In the genomic region with DNA sequence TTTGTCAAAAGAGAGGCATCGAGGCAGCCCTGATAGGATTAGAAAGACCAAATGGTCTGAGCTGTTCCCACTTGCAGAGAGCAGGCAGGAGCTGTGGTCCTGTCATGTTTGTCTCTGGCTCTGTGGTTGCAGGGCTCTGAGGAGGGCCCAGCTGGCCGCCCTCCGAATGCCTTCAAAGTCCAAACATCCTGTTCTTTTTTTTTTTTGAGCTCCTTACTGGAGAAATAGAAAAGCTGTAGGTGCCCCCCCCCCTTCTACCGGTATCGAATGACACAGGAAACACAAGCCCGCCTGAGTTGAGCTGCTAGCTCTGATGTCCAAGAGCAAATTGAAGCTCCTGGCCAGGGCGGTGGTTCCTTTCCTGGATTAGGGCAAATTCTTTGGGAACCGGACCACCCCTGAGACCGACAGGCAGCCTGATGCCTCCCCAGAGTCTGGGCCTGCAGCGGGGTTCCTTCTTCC, we compare ENCODE assay signal across 8 mouse cellular contexts. TPM values are rescaled to one million over a fixed set of nuclear protein-coding genes. Genes with fewer than 3 reads are reported as not detected.
DNase-seq lines count a peak whose midpoint lies in the region; ATAC-seq lines count a peak whose summit lies in the region.

No protein-coding gene starts in this region.

- 0 out of 2 replicates have a peak, but pooled peaks cover 13% of the 10 kb centered on the region for H3K36me3 ChIP-seq in heart, embryonic 14.5 days (ENCODE audit: control insufficient read depth, insufficient read depth, low read length)
- H3K36me3 ChIP-seq in limb, embryonic 10.5 days: peaks cover 13% of the 10 kb centered on the region
- H3K36me3 ChIP-seq in midbrain, embryonic 15.5 days (replicated peaks): no peaks in the 10 kb centered on the region

- H3K9me3 ChIP-seq in heart, embryonic 14.5 days (ENCODE audit: control insufficient read depth, low read length): no peaks in the 10 kb centered on the region
- H3K9me3 ChIP-seq in limb, embryonic 10.5 days (replicated peaks): no peaks in the 10 kb centered on the region
- no peaks in the 10 kb centered on the region for H3K9me3 ChIP-seq in midbrain, embryonic 15.5 days

- H3K4me1 ChIP-seq in heart, embryonic 14.5 days (ENCODE audit: control insufficient read depth in 2 of 2, insufficient read depth in 2 of 2, low read length in 2 of 2): peaks cover 38 to 48% of the 10 kb centered on the region in 2 experiments
- H3K4me1 ChIP-seq in limb, embryonic 10.5 days: peaks cover 54% of the 10 kb centered on the region
- peaks cover 37% of the 10 kb centered on the region for H3K4me1 ChIP-seq in midbrain, embryonic 15.5 days

- 40% methylated on average over 10 of the region's 10 CpGs for WGBS in heart, embryonic 14.5 days
- WGBS in limb, embryonic 10.5 days: 4% methylated on average over 10 of the region's 10 CpGs
- 18% methylated on average over 10 of the region's 10 CpGs for WGBS in midbrain, embryonic 15.5 days

- H3K4me3 ChIP-seq in heart, embryonic 14.5 days (ENCODE audit: control insufficient read depth in 1 of 2, insufficient read depth in 1 of 2, low read depth in 1 of 2, low read length in 2 of 2): peak overlapping the region; percentile 14 to 16
- peak overlapping the region; percentile 33 for H3K4me3 ChIP-seq in limb, embryonic 10.5 days
- no peak overlapping the region for H3K4me3 ChIP-seq in midbrain, embryonic 15.5 days

- H3K9ac ChIP-seq in heart, embryonic 14.5 days (ENCODE audit: low read length): peak overlapping the region; percentile 49; the same call in 1 of the 2 replicates
- no peak overlapping the region for H3K9ac ChIP-seq in midbrain, embryonic 15.5 days

- peak overlapping the region; percentile 48 for H3K4me2 ChIP-seq in heart, embryonic 14.5 days (ENCODE audit: low read length)
- no peak overlapping the region for H3K4me2 ChIP-seq in midbrain, embryonic 15.5 days

- peak overlapping the region; percentile 85 to 91 for H3K27ac ChIP-seq in heart, embryonic 14.5 days (replicated peaks in 1 of 2; ENCODE audit: control insufficient read depth in 1 of 2, insufficient read depth in 1 of 2, low read depth in 2 of 2, low read length in 2 of 2)
- peak overlapping the region; percentile 84 for H3K27ac ChIP-seq in limb, embryonic 10.5 days
- H3K27ac ChIP-seq in midbrain, embryonic 15.5 days: peak overlapping the region; percentile 26; the same call in 1 of the 2 replicates

- peak; percentile 35 for DNase-seq in gastrocnemius, postnatal 25 days
- no peak for DNase-seq in gastrocnemius, postnatal 4 days (ENCODE audit: low spot score in 2 of 2)
- peak; percentile 62 for DNase-seq in limb, embryonic 10.5 days (ENCODE audit: low spot score)
- no peak for DNase-seq in adipocyte (ENCODE audit: low spot score)
- DNase-seq in right cerebral cortex, postnatal 10 days (ENCODE audit: low spot score in 2 of 2): no peak
- DNase-seq in frontal cortex, postnatal 10 days (ENCODE audit: low spot score in 2 of 2): no peak

- H3K27me3 ChIP-seq in heart, embryonic 14.5 days (ENCODE audit: control insufficient read depth, insufficient read depth, low read length): no peaks in the 10 kb centered on the region
- H3K27me3 ChIP-seq in limb, embryonic 10.5 days (ENCODE audit: low read depth, poor library complexity, severe bottlenecking): no peaks in the 10 kb centered on the region
- no peaks in the 10 kb centered on the region for H3K27me3 ChIP-seq in midbrain, embryonic 15.5 days (replicated peaks)

- peak; percentile 22; the same call in 1 of the 2 replicates for ATAC-seq in heart, embryonic 14.5 days (ENCODE audit: insufficient number of reproducible peaks, insufficient read depth, low FRiP score, low read depth)
- ATAC-seq in midbrain, embryonic 15.5 days (replicated peaks): no peak

RNA-seq across cellular contexts. Expression of a gene that starts 58.5 kb away (rescaled TPM):
- total RNA-seq in gastrocnemius, postnatal 25 days (2021): 10 to 100 TPM; 47.6 to 54.2 TPM
- total RNA-seq in gastrocnemius, postnatal 4 days (2021): 10 to 100 TPM; 64.1 to 73.4 TPM
- polyA plus RNA-seq in heart, embryonic 14.5 days (2014; fragmentation: Nextera tagmentation; extraction: Ambion mirVana): 92.8 and 94.3 TPM in 2 replicates
- 41.1 and 41.4 TPM in 2 replicates for polyA plus RNA-seq in limb, embryonic 10.5 days (2016; fragmentation: Nextera tagmentation; extraction: Ambion mirVana)
- 20.7 and 23.1 TPM in 2 replicates for polyA plus RNA-seq in midbrain, embryonic 15.5 days (2015; fragmentation: Nextera tagmentation; extraction: Ambion mirVana)

Comparison
In these comparisons a context has a peak if more than half of its experiments do, and no peak if none do; other contexts are left out.
1. DNase-seq: peak in gastrocnemius, postnatal 25 days (single experiment) and limb, embryonic 10.5 days (single experiment); none in gastrocnemius, postnatal 4 days (0 of 2), adipocyte (single experiment), right cerebral cortex, postnatal 10 days (0 of 2) and frontal cortex, postnatal 10 days (0 of 2).
2. H3K27ac ChIP-seq: peak in every context shown above with its lines; median percentile 88 in heart, embryonic 14.5 days; 84 in limb, embryonic 10.5 days; 26 in midbrain, embryonic 15.5 days.